In genomic region chr4:154996572-154997154, GRCm38 (mm10) we compare ENCODE assay signal across 8 mouse cellular contexts. TPM values are rescaled to one million over a fixed set of nuclear protein-coding genes. Genes with fewer than 3 reads are reported as not detected.
A peak's percentile ranks its signal among the peaks of the same experiment; 100 is the strongest.
DNase-seq lines count a peak whose midpoint lies in the region; TF ChIP-seq lines count a peak whose summit lies in the region.

No protein-coding gene starts in this region.

- H3K27ac ChIP-seq in kidney, adult 2 months (ENCODE audit: insufficient read depth, low read depth, low read length), result no peak overlapping the region
- peak overlapping the region; percentile 78 for H3K27ac ChIP-seq in hindbrain, embryonic 10.5 days

- no peak for TF ChIP-seq POLR2A in kidney, adult 2 months (IDR thresholded peaks at IDR 0.05; ENCODE audit: low read depth, low read length)

- 31% methylated on average over 8 of the region's 8 CpGs for WGBS in kidney, adult 2 months
- WGBS in hindbrain, embryonic 10.5 days, result 41% methylated on average over 8 of the region's 8 CpGs

- no peaks in the 10 kb centered on the region for H3K4me1 ChIP-seq in kidney, adult 2 months (ENCODE audit: control insufficient read depth, insufficient read depth, low read length)
- peaks cover 35% of the 10 kb centered on the region for H3K4me1 ChIP-seq in hindbrain, embryonic 10.5 days (replicated peaks)

- H3K9me3 ChIP-seq in hindbrain, embryonic 10.5 days, result no peaks in the 10 kb centered on the region

- no peak overlapping the region for H3K4me3 ChIP-seq in kidney, adult 2 months (ENCODE audit: insufficient read depth, low read depth, low read length)
- H3K4me3 ChIP-seq in hindbrain, embryonic 10.5 days, result no peak overlapping the region

- H3K27me3 ChIP-seq in kidney, adult 2 months (replicated peaks; ENCODE audit: control insufficient read depth, insufficient read depth, low read length), result no peaks in the 10 kb centered on the region
- peaks cover 6% of the 10 kb centered on the region for H3K27me3 ChIP-seq in hindbrain, embryonic 10.5 days (ENCODE audit: insufficient read depth, poor library complexity, severe bottlenecking)

- DNase-seq in cerebellum, adult 11-12 months, result peak; percentile 46
- no peak for DNase-seq in cerebellum, postnatal 4 days (ENCODE audit: low spot score in 2 of 2)
- DNase-seq in kidney, adult 2 months, result peak; percentile 46
- no peak for DNase-seq in kidney, adult 18-20 months
- no peak for DNase-seq in hindbrain, embryonic 10.5 days (ENCODE audit: low spot score)
- DNase-seq in neural tube, embryonic 10.5 days (ENCODE audit: extremely low spot score, low spot score), result peak; percentile 18
- DNase-seq in frontal cortex, postnatal 25 days (ENCODE audit: low spot score in 2 of 2), result no peak
- no peak for DNase-seq in spleen, postnatal 14 days (ENCODE audit: low spot score in 2 of 2)

- H3K36me3 ChIP-seq in kidney, adult 2 months (ENCODE audit: control insufficient read depth, insufficient read depth, low read length), result no peaks in the 10 kb centered on the region
- no peaks in the 10 kb centered on the region for H3K36me3 ChIP-seq in hindbrain, embryonic 10.5 days

- no peak for TF ChIP-seq CTCF in kidney, adult 2 months (conservative IDR thresholded peaks at IDR 0.05; ENCODE audit: insufficient read depth, insufficient read length, low read depth, low read length)

RNA-seq across cellular contexts. Expression of gene Pank4, which starts 32.7 kb away (rescaled TPM):
- polyA plus RNA-seq in kidney, adult 2 months (2012; rRNA removed), result 37.5 and 41.5 TPM in 2 replicates
- 39.9 and 46.5 TPM in 2 replicates for polyA plus RNA-seq in hindbrain, embryonic 10.5 days (2016; fragmentation: Nextera tagmentation; extraction: Ambion mirVana)

RNA-seq across cellular contexts. Expression of gene Hes5, which starts 35.9 kb away (rescaled TPM):
- not detected in 2 replicates for polyA plus RNA-seq in kidney, adult 2 months (2012; rRNA removed)
- polyA plus RNA-seq in hindbrain, embryonic 10.5 days (2016; fragmentation: Nextera tagmentation; extraction: Ambion mirVana), result 534 and 601 TPM in 2 replicates

RNA-seq across cellular contexts. Expression of gene Plch2, which starts 59.9 kb away (rescaled TPM):
- polyA plus RNA-seq in kidney, adult 2 months (2012; rRNA removed), result 0.52 and 2.3 TPM in 2 replicates
- 2.1 and 2.6 TPM in 2 replicates for polyA plus RNA-seq in hindbrain, embryonic 10.5 days (2016; fragmentation: Nextera tagmentation; extraction: Ambion mirVana)

Comparison
In these comparisons a context has a peak if more than half of its experiments do, and no peak if none do; other contexts are left out.
1. DNase-seq: peak in cerebellum, adult 11-12 months (single experiment), kidney, adult 2 months (single experiment) and neural tube, embryonic 10.5 days (single experiment); none in cerebellum, postnatal 4 days (0 of 2), kidney, adult 18-20 months (single experiment), hindbrain, embryonic 10.5 days (single experiment), frontal cortex, postnatal 25 days (0 of 2) and spleen, postnatal 14 days (0 of 2).
2. RNA of gene Hes5, which starts 35.9 kb away (polyA plus RNA-seq): 534 to 601 TPM in hindbrain, embryonic 10.5 days; not detected in kidney, adult 2 months; every median in the first group is over 100 times any median in the second.